Mouse (Mus musculus) T-helper 17 cell (primary cell): Measurements from ENCODE around the gene Adamtsl1.

ENCODE experiments used
- in situ Hi-C, 2 experiments: fragments of 300-600 bp; cut with MboI, MseI; formaldehyde crosslinking; loops; 1 replicate in 1 of 2; 2 replicates in 1 of 2; pipeline ENCODE4 v1.15.1; 2025; ENCODE audit warnings: high pct_unique_total_duplicates in 2 of 2

Gene Adamtsl1

DNA sequence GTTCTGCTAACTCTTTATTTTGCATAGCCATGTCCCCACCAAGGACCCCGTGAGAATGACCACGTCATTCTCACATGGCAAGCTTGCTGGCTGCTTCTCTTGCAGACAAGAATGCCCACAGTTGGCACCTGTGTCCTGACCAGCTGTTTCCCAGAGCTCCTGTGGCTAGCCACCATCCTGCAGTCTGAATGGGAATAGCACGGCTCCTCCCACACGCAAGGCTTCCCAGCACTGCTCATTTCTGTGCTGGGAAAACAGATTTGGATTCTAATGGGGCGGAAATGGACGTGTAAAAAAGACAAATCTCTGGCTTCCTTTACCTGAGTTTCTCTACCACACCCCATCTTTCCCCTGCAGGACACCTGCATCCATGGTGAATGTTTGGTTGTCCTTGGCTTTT, 531.9 kb downstream of the Adamtsl1 start:
- in situ Hi-C loops = no loop called here

GRCm38 (mm10) chr4:86046881-86047280, 532.9 kb downstream of the Adamtsl1 start:
- in situ Hi-C loops = no loop called here

DNA sequence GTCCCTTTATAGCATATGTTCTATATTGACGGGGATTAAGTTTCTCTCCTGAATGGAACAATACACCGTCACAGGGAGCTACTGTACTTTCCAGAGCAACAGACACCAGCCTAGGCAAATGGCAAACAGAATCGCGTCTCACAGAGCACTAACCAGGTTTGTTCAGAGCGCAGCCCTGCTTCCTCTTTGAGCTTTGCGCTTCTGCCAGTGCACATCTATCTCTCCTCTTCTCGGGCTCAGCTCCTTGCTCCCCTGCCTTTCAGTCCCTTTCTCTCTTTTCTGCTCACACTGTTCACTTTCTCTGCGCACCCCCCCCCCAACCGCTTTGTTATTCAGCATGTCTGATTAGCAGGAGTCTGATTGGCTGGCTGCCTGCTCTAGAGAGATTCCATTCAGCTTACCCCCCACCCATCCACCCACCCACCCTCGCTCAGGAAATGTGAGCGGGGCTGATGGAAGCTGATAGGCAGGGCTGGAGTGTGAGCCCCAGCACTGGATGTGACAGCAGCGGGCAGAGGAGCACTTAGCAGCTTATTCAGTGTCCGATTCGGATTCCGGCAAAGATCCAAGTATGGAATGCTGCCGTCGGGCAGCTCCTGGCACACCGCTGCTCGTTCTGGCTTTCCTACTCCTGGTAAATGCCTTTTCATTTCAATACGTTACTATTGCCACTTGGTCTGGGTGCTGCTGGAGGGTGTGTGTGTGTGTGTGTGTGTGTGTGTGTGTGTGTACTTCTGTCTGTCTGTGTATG, 539.7 kb downstream of the Adamtsl1 start:
- in situ Hi-C loops = no loop called here

- in situ Hi-C loops = no loop called here
Observed at GRCm38 (mm10) chr4:86060614-86061013, 546.6 kb downstream of the Adamtsl1 start.

- in situ Hi-C loops = no loop called here
Observed at GRCm38 (mm10) chr4:86068376-86068775, 554.4 kb downstream of the Adamtsl1 start.

DNA sequence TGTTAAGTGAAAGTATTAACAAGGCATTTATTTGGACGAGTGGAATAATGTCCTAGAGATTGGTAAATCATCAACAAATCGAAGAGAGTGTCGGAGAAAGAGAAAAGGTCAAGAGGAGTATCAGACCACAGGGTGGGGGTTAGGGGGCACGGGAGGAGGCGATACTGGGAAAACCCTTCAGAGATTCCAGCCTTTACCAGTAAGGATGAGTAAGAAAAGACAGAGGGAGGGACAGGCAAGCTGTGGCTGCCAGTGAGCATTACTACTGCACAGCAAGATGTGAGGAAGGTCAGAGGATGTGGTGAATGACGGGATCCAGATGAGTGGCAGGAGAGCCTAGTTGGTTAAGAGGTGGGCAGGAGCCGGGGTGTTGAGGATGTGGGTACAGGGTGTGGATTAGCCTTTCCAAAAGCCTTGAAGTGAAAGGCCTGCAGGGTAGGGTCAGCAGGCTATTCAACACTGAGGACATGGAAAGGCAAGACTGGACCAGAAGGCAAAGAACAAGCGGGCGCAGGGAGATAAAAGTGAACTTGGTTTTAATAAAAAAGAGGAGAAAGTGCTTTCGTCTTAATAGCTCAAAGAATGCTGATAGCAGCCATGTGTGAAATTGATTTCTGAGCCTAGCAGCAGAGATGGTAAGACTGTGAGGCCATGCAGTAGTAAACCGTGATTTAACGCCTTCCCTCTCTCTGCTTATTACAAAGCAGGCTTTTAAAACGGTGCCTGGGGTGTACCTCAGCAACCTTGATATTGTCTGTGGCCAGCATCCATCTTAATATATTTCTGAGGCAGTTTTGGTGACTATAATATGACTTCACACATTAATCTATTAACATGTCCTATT, 555.1 kb downstream of the Adamtsl1 start:
- in situ Hi-C loops = no loop called here

- in situ Hi-C loops = no loop called here
Observed at GRCm38 (mm10) chr4:86074871-86075270, 560.9 kb downstream of the Adamtsl1 start.

DNA sequence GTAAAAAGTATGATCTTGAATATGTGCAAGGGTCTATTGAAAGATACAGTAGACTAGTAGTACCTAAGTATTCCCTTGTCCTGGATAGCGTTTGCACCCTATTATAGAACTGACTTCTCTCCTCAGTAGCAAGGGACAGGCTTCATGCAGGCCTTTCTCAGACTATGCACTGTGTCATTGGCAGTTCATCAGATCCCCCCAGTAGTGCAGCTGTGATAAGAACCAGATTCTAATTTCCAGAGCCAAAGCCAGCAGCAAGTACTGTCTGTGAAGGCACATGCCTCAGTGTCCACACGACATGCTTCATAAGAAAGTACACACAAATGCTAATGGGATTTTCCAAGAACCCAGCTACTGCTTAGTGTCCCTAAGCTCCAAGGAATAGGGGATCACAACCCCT, 563.4 kb downstream of the Adamtsl1 start:
- in situ Hi-C loops = no loop called here

DNA sequence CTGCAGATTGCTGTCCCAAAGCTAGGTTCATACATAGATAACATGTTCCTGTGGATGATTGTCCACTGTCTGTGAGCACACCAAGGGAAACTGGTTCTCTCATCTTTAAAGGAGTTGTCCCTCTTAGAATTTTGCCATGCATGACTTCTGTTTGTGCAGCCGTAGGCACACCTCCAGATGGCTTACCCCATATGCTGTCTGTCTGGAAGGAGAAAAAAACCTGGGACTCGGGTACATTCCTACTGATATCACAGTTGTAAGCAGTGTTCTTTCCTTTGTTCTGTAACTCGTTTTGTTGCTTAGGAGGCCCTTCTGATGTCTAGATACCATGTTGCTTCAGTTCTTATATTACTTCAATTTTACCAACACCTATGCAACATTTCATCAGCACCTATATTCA, 563.9 kb downstream of the Adamtsl1 start:
- in situ Hi-C loops = no loop called here

GRCm38 (mm10) chr4:86087508-86087907, 573.5 kb downstream of the Adamtsl1 start:
- in situ Hi-C loops = no loop called here

- in situ Hi-C loops = no loop called here
Observed at GRCm38 (mm10) chr4:86103207-86103606, 589.2 kb downstream of the Adamtsl1 start.

DNA sequence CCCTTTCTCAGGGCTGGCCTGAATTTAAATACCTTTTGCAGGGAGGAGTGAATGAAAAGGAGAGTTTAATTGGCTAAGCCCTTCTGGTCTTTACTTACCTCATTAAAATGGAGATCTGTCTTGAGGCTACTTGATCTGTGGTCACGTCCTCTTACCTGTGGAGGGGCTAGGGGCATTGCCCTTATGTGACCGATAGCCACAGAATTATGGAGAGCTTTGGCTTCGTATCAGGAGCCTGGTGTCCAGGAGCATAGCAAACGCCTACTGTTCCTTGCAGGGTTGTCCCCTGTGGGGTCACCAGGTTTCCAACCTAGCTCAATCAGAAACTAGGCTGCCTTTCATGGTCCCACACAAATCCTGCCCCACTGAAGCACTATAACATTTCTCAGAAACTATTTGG, 594.4 kb downstream of the Adamtsl1 start:
- in situ Hi-C loops = no loop called here

DNA sequence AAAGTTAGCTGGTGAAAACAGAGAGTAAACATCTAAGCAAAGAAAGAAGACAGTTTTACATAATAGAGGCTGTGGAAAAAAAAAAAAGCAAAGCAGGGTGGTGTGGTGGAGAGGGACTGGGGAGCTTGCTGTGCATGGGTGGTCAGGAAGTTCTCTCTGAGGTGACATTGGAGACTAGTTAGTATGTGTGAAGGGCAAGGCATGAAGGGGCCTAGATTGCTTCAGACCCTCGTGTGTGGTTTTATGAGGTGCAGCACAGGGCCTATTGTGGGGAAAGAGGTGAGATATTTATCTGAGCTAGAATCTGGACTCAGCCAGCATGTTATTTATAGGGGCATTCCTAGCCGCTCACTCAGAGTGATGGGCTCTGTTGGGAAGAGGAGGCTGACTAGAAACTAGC, 605.1 kb downstream of the Adamtsl1 start:
- in situ Hi-C loops = no loop called here

GRCm38 (mm10) chr4:86122431-86122830, 608.5 kb downstream of the Adamtsl1 start:
- in situ Hi-C loops = no loop called here

GRCm38 (mm10) chr4:86124374-86124773, 610.4 kb downstream of the Adamtsl1 start:
- in situ Hi-C loops = no loop called here

DNA sequence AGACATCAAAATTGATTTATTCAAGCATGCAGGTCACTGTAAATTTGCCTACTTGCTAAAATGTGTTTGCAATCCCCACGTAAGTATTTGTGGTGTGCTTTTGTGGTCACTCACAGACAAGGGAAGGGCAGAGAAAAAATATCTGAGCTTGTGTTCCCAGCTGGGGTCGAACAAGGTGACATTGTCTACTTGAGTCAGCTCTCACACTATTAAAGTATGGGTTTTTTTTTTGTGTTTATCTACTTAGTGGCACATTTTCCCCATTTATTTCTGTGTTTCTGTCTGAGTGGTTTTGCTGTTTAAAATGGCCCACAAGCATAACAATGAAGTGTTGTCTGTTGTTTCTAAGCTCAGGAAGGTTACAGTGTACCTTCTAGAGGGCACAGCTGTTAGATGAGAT, 612.7 kb downstream of the Adamtsl1 start:
- in situ Hi-C loops = no loop called here

GRCm38 (mm10) chr4:86158551-86158950, 644.6 kb downstream of the Adamtsl1 start:
- in situ Hi-C loops = no loop called here

DNA sequence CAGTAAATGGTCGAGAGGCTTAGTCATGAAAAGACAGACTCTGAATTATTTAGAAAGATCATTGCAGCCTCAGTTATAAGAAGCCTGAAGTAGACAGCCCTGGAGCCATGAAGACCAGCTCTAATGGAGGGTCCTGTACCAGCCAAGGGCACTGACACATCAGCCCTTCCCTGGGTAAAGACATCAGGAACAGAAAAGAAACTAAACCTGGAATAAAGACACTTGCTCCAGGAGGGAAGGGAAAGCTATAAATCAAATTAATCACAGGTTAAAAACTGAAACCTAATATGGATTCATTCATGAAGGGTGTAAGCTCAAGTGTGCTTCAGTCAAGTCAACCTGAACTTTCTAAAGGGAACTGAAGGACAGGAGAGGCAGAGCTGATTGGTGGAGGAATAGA, 645.4 kb downstream of the Adamtsl1 start:
- in situ Hi-C loops = no loop called here

- in situ Hi-C loops = no loop called here
Observed at GRCm38 (mm10) chr4:86170763-86171162, 656.8 kb downstream of the Adamtsl1 start.

GRCm38 (mm10) chr4:86171461-86171860, 657.5 kb downstream of the Adamtsl1 start:
- in situ Hi-C loops = no loop called here

- in situ Hi-C loops = no loop called here
Observed at GRCm38 (mm10) chr4:86177471-86177870, 663.5 kb downstream of the Adamtsl1 start.

- in situ Hi-C loops = no loop called here
Observed at GRCm38 (mm10) chr4:86178116-86178515, 664.1 kb downstream of the Adamtsl1 start.

- in situ Hi-C loops = no loop called here
Observed at GRCm38 (mm10) chr4:86183701-86184173, 669.8 kb downstream of the Adamtsl1 start.
